Mouse (Mus musculus): ENCODE results near the gene Vps35l. TPM values are rescaled to one million over a fixed set of nuclear protein-coding genes. Genes with fewer than 3 reads are reported as not detected.

The Vps35l gene
- polyA plus RNA-seq, 1 experiment from 2014 or later: 66.7 TPM

DNA sequence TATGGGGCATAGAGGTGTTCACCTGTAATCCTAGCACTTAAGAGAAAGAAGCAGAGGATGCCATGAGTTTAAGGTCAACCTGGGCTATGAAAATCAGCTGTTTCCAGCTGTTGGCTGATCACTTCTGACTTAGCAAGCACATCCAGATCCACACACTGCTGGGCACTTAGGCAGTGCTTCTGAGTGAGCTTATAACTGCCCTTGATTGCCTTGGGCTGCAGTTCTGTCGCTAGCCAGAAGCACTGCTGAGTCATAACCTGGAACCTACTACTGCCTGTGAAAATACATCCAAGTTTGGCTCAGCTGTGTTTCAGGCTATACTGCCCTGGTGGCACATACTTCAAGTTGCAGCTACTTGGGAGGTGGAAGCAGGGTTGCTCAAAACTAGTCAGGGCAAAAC, 101.8 kb downstream of the Vps35l start:
- ATAC-seq (ENCODE audit: low FRiP score, low read depth): 0 out of 2 replicates have a peak, but pooled peaks have one; percentile 20
- H3K9ac ChIP-seq: no peak overlapping the region
- no peaks in the 10 kb centered on the region for H3K9me3 ChIP-seq
- H3K4me3 ChIP-seq: no peak overlapping the region
- H3K36me3 ChIP-seq: peaks cover 99% of the 10 kb centered on the region
- WGBS: 46% methylated on average over 1 of the region's 1 CpGs
- H3K4me1 ChIP-seq: peaks cover 14% of the 10 kb centered on the region; the same call in 1 of the 2 replicates
- H3K4me2 ChIP-seq (replicated peaks): no peak overlapping the region
- H3K27me3 ChIP-seq: no peaks in the 10 kb centered on the region
- H3K27ac ChIP-seq: no peak overlapping the region

DNA sequence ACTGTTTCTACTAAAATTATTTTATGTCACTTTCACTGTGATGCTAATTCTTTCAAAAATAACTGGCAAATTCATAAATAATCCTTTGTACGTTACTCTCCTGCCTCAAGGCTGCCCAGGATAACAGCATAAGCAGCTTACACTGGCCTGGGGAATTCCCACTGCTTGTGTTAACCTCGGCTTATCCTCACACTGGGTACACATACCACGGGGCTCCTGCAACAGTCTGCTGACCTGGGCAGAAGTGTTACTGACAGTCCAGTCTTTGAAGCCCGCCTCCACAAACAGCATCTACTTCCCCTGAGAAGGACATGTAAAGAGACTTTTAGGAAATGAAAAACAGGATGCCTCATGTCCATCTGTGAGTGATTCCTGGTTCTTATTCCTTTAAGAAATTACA, 102.9 kb downstream of the Vps35l start:
- H3K4me3 ChIP-seq: no peak overlapping the region
- H3K27ac ChIP-seq: 0 out of 2 replicates have a peak overlapping the region, but pooled peaks have one; percentile 28
- peaks cover 14% of the 10 kb centered on the region; the same call in 1 of the 2 replicates for H3K4me1 ChIP-seq
- H3K9ac ChIP-seq: no peak overlapping the region
- no peaks in the 10 kb centered on the region for H3K9me3 ChIP-seq
- H3K27me3 ChIP-seq: no peaks in the 10 kb centered on the region
- H3K36me3 ChIP-seq: peaks cover 99% of the 10 kb centered on the region
- H3K4me2 ChIP-seq (replicated peaks): no peak overlapping the region
- no peak for ATAC-seq (ENCODE audit: low FRiP score, low read depth)
- 46% methylated on average over 4 of the region's 4 CpGs for WGBS

DNA sequence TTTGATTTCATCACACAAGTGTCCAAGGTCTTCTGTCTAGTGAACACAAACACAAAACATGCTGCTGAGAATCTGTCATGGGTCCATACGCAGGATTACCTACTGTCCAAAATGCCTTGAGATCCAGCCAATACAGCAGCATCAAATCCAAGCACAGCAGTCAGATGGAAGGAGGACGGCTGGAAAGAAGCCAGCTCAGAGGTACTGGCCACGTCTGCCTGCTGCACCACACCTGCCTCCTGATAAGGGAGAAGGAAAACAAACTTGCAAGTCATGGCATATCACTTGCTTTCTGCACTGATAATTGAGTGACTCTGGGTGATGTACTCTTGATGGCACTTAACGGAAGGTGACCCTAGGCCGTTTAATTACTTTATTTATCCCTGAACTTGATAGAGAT, 105.1 kb downstream of the Vps35l start:
- no peaks in the 10 kb centered on the region for H3K27me3 ChIP-seq
- no peaks in the 10 kb centered on the region for H3K9me3 ChIP-seq
- ATAC-seq (ENCODE audit: low FRiP score, low read depth): no peak
- 85% methylated on average over 5 of the region's 5 CpGs for WGBS
- H3K4me3 ChIP-seq: no peak overlapping the region
- no peak overlapping the region for H3K27ac ChIP-seq
- H3K4me2 ChIP-seq (replicated peaks): no peak overlapping the region
- peaks cover 14% of the 10 kb centered on the region; the same call in 1 of the 2 replicates for H3K4me1 ChIP-seq
- peaks cover 99% of the 10 kb centered on the region for H3K36me3 ChIP-seq
- H3K9ac ChIP-seq: no peak overlapping the region

DNA sequence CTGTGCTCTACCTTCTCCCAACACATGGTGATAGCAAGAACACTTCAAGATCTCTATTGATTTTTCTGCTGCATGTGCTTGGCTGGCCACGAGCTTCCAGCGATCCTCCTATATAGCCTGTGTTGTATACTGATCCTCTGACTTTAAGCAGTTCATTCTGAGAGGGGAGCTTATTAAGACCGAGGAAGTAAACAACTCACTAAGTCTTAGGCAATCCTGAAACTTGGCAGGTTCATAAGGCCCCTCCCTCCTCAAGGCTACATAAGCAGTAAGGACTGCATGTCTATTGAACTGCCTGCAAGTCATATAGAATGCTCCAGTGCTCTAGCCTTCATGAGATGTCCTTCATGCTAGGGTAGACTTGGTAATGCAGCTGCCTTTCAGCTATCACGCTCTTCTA, 106.3 kb downstream of the Vps35l start:
- Histone ChIP-seq H3K36me3 (peaks cover 100% of the 10 kb centered on the region), H3K27ac (no peak overlapping the region)
- WGBS: 92% methylated on average over 4 of the region's 4 CpGs

DNA sequence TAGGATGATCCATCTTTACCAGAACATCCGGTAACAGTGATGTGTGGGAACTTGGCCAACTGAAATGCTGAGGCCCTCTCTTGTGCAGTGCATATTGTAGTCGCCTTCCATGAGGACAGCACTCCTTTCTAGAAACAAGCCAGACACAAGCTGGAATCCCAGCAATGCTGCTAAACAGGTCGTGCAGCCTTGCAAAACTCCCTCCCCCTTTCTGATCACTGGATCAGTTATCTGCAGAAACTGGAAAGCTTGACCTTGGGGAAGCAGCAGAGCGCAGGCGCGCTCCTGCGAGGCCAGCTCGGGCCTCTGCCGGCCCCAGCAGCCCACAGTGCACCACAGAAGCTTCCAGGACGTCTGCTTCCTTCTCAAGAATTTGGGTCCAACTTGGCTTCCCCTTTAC, 108.8 kb downstream of the Vps35l start:
- WGBS: 81% methylated on average over 10 of the region's 10 CpGs
- Histone ChIP-seq H3K4me1 (0 out of 2 replicates have a peak, but pooled peaks cover 2% of the 10 kb centered on the region), H3K4me3 (no peak overlapping the region), H3K9ac (no peak overlapping the region), H3K27me3 (no peaks in the 10 kb centered on the region), H3K9me3 (no peaks in the 10 kb centered on the region), H3K27ac (no peak overlapping the region), H3K36me3 (peaks cover 94% of the 10 kb centered on the region), H3K4me2 (replicated peaks) (no peak overlapping the region)
- ATAC-seq (ENCODE audit: low FRiP score, low read depth): no peak

More for the DNA sequence above, 106.3 kb downstream of the Vps35l start:
- Histone ChIP-seq H3K4me3 (no peak overlapping the region), H3K4me2 (replicated peaks) (no peak overlapping the region), H3K9ac (no peak overlapping the region), H3K4me1 (peaks cover 12% of the 10 kb centered on the region; the same call in 1 of the 2 replicates), H3K9me3 (no peaks in the 10 kb centered on the region), H3K27me3 (no peaks in the 10 kb centered on the region)
- ATAC-seq (ENCODE audit: low FRiP score, low read depth): no peak

DNA sequence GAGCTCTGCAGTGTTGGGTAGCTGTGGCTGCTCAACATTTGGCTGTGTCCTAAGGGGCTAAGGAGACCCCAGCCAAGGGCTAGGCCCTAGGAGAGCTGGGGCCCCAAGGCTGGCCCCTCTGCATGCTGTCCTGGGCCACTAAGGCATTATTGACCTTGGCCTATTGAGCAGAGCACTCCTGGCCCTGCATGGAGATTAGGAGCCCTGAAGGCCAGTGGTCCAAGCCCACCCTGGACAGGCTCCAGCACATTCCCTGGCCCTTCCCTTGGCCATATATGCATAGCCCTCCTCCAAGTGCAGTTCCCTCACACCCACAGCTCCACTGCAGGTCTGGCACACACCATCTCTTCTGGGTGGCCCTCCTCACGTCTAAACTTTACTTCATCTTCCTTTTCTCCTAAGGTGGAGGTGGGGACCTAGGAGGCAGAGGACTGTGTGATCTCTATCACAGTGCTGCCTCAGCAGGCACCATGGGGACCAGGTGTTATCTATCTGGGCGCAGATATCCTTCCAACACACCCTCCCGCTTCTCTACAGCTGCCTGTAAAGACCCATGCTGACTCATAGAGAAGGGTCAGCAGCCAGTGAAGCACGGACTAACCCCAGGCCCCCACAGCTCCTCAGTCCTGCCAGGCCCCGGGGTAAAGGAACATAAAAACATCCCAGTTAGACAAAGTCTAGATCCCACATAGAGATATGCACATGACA, 109.7 kb downstream of the Vps35l start:
- no peaks in the 10 kb centered on the region for H3K9me3 ChIP-seq
- H3K9ac ChIP-seq: no peak overlapping the region; the same call in 1 of the 2 replicates
- no peak for ATAC-seq (ENCODE audit: low FRiP score, low read depth)
- no peak overlapping the region for H3K4me2 ChIP-seq (replicated peaks)
- no peak overlapping the region for H3K27ac ChIP-seq
- H3K27me3 ChIP-seq: no peaks in the 10 kb centered on the region
- peaks cover 87% of the 10 kb centered on the region for H3K36me3 ChIP-seq
- peaks cover 11% of the 10 kb centered on the region for H3K4me1 ChIP-seq
- 75% methylated on average over 5 of the region's 5 CpGs for whole genome bisulfite sequencing
- no peak overlapping the region for H3K4me3 ChIP-seq

DNA sequence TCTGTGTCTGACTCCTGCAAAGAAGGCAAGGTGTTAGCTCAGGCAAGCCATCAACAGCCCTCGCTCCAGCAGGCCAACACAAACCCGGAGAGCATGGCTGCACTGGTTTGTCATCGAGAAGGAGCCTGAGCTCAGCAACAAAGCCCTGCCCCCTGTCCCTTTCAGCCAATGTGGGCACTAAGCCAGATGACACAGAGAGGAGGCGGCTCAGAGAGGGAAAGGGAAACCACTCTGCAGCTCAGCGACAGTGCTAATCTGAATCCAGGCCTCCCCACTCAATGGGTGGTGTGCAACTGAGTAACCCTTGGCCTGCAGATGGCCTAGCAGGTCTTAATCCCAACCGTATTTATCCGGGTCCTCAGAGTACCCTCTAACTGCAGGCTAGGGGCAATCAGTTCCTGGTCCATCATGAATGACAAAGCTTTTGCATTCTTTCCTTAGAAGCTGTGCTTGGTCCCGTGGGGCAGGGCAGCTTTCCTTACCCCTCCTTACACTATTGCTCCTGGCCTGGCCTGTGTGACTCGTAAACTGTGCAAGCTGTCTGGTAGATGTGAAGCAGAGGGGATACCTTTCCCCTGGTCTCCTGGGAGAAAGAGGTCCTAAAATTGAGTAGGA, 110.8 kb downstream of the Vps35l start:
- H3K9ac ChIP-seq: no peak overlapping the region
- peaks cover 76% of the 10 kb centered on the region for H3K36me3 ChIP-seq
- peaks cover 13% of the 10 kb centered on the region for H3K4me1 ChIP-seq
- H3K4me2 ChIP-seq (replicated peaks): no peak overlapping the region
- no peak overlapping the region for H3K4me3 ChIP-seq
- ATAC-seq (ENCODE audit: low FRiP score, low read depth): no peak
- H3K27me3 ChIP-seq: no peaks in the 10 kb centered on the region
- WGBS: 84% methylated on average over 9 of the region's 9 CpGs
- no peaks in the 10 kb centered on the region for H3K9me3 ChIP-seq
- H3K27ac ChIP-seq: no peak overlapping the region

DNA sequence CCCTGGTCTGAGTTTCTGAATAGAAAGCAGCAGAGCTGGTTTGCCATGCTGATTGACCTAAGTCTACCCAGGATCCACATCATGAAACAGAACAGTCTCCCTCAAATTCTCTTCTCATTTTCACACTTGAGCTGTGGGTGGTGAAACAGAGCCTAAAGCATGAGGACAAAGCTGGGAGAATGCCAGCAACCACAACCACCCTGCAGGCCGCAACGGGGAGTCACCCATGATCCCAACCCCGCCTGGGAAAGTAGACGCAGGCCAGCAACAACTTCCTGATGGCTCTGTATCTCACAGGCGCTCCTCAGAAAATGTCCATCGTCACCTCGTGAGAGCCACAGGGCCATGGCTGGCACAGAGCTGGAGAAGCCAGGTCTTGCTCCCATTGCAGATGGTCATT, 111.5 kb downstream of the Vps35l start:
- Histone ChIP-seq H3K4me3 (no peak overlapping the region), H3K4me2 (replicated peaks) (no peak overlapping the region), H3K27ac (no peak overlapping the region), H3K9ac (no peak overlapping the region), H3K27me3 (no peaks in the 10 kb centered on the region), H3K4me1 (peaks cover 16% of the 10 kb centered on the region), H3K36me3 (peaks cover 68% of the 10 kb centered on the region), H3K9me3 (no peaks in the 10 kb centered on the region)
- 98% methylated on average over 7 of the region's 7 CpGs for WGBS
- no peak for ATAC-seq (ENCODE audit: low FRiP score, low read depth)

DNA sequence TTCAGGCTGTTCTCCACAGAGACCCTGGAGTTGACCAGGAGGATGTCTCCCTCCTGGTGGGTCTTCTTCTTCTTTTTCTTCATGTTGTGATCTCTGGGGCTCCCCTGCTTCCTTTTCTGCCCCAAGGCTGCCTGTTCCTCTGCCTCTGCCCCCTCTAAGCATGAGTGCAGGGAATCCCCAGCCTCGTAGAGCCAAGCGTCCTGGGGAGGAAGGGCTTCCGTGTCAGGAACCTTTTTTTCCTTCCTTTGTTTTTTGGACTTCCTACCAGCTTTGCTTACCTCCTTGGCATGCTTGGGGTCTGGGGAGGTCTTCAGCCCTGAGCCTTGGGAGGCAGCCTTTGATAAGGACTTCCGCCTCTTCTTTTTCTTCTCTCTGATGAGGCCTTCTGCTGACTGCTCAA, 112.6 kb downstream of the Vps35l start:
- no peaks in the 10 kb centered on the region for H3K27me3 ChIP-seq
- no peak overlapping the region for H3K4me3 ChIP-seq
- no peak overlapping the region for H3K4me2 ChIP-seq (replicated peaks)
- no peak overlapping the region for H3K9ac ChIP-seq
- 80% methylated on average over 4 of the region's 4 CpGs for WGBS
- no peaks in the 10 kb centered on the region for H3K9me3 ChIP-seq
- no peak for ATAC-seq (ENCODE audit: low FRiP score, low read depth)
- no peak overlapping the region for H3K27ac ChIP-seq
- H3K36me3 ChIP-seq: peaks cover 58% of the 10 kb centered on the region
- peaks cover 16% of the 10 kb centered on the region for H3K4me1 ChIP-seq

DNA sequence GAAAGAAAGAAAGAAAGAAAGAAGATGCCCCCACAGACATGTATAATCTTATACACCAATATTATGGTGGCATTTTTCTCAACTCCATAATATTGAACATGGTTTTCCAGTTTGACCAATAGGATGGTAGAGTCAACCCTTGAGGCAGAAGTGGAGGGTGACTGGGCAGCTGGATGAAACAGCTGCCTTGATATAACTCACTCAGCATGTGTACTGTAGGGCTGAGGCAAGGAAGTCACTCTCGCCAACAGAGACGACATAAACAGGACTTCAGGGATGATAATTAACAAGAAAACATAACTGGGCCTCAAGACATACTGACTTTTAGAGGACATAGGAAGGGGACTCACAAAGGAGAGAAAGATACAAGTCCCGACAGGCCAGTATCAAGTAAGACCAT, 114.6 kb downstream of the Vps35l start:
- Histone ChIP-seq H3K4me2 (replicated peaks) (peak overlapping the region; percentile 89), H3K4me1 (peaks cover 16% of the 10 kb centered on the region), H3K4me3 (peak overlapping the region; percentile 81), H3K9ac (peak overlapping the region; percentile 77), H3K9me3 (no peaks in the 10 kb centered on the region), H3K36me3 (peaks cover 38% of the 10 kb centered on the region), H3K27ac (no peak overlapping the region), H3K27me3 (no peaks in the 10 kb centered on the region)
- WGBS: 12% methylated on average over 3 of the region's 3 CpGs
- no peak for ATAC-seq (ENCODE audit: low FRiP score, low read depth)

DNA sequence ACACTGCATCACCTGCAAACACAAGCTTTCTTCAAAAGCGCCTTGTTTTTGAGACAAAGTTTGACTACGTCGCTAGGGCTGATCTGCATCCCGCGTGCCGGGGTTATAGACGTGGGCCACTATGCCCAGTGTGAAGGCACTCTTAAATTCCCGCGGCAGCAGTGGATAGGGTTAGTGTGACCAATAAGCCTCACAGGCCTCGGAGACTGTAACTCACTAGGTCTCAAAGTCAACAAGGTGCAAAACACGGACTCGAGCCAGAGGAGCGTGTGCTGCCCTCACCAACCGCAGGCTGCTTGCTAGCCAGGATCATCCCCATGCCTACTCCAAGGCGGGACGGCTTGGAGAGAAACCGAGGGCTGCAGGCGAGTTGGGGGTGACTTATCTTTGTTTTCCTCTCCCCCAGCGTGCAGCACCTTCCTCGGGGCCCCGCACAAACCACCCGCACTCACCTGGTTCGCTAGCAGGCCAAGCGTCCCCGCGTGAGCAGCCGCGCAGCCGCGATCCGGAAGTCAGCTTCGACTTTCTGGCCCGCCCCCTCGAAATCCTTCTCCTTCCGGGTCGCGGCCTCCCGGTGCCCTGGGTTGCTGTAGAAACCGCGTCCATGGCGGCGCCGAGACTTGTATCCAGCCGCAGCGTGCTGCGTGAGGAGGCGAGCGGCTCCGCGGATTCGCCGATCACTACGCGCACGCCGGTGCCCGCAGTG, 115.3 kb downstream of the Vps35l start, which contains the start of gene Iqck:
Gene Iqck (plus strand): TSS at position 582 of the 706 bp plus-strand sequence.
- H3K4me3 ChIP-seq: peak within 1 kb of the TSS; percentile 81
- no peaks in the 10 kb centered on the region for H3K9me3 ChIP-seq
- peaks cover 16% of the 10 kb centered on the region for H3K4me1 ChIP-seq
- peak; percentile 98 for ATAC-seq (ENCODE audit: low FRiP score, low read depth)
- H3K27me3 ChIP-seq: no peaks in the 10 kb centered on the region
- H3K27ac ChIP-seq: peak within 1 kb of the TSS; percentile 53; the same call in 1 of the 2 replicates
- H3K36me3 ChIP-seq: peaks cover 31% of the 10 kb centered on the region
- under 1% methylated on average over 57 of the region's 57 CpGs for WGBS
- H3K4me2 ChIP-seq (replicated peaks): peak within 1 kb of the TSS; percentile 89
- peak within 1 kb of the TSS; percentile 77 for H3K9ac ChIP-seq

DNA sequence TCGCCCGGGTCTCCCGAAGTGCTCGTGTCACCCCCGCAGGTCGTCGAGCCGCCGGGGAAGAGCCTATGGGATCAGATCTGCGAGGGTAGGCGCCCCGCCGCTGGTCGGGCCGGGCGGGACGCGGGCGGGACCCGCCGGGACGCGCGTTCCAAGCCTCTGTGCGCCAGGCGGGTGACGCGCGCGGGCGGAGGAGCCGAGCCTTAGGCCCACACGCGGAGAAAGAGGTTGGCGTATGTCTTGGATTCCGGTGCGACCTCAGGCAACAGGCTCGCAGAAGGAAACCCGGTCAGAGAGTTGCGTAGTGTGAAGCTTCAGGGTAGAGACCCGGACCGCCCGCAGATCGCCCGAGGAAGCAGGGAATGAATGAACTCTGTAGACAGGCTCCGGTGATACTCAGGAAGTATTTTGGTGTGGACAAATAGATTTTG, 115.9 kb downstream of the Vps35l start, which contains the start of gene Knop1:
Gene Knop1 (minus strand): TSS at position 378 of the 428 bp plus-strand sequence.
- Histone ChIP-seq H3K9me3 (no peaks in the 10 kb centered on the region), H3K36me3 (peaks cover 25% of the 10 kb centered on the region), H3K4me1 (peaks cover 16% of the 10 kb centered on the region), H3K9ac (peak within 1 kb of the TSS; percentile 77), H3K4me2 (replicated peaks) (peak within 1 kb of the TSS; percentile 89), H3K4me3 (peak within 1 kb of the TSS; percentile 81), H3K27me3 (no peaks in the 10 kb centered on the region), H3K27ac (peak within 1 kb of the TSS; percentile 53; the same call in 1 of the 2 replicates)
- ATAC-seq (ENCODE audit: low FRiP score, low read depth): peak; percentile 83
- under 1% methylated on average over 46 of the region's 46 CpGs for WGBS
